Mouse (Mus musculus) CH12.LX (cell line): ENCODE measurements at regions not wholly inside any gene's neighbourhood (a gene's known extent, or its start where the extent isn't known, plus 50 kb on each side); places are given as distances from the start of the nearest gene placed in this dataset.

Experiments used
- DNase-seq: peaks from one replicate; pipeline ENCODE4 v3.0.0-alpha.2; 2013; ENCODE audit errors: extremely low read depth
- H3K27ac ChIP-seq: 2 replicates; pipeline ENCODE4 v1.5.1; 2012; ENCODE audit warnings: low read depth, mild to moderate bottlenecking, control low read depth, moderate library complexity; ENCODE audit not compliant: insufficient read depth
- H3K27me3 ChIP-seq: replicated peaks from 2 replicates; pipeline ENCODE3; 2012; ENCODE audit warnings: inconsistent platforms
- H3K36me3 ChIP-seq, 2 experiments: replicated peaks in 1 of 2; 2 replicates each; pipeline versions ENCODE3 to v1.6.1; 2012; ENCODE audit warnings: inconsistent platforms in 1 of 2, low read length in 1 of 2, mild to moderate bottlenecking in 1 of 2, mixed read lengths in 1 of 2, moderate library complexity in 1 of 2; ENCODE audit not compliant: control insufficient read depth in 1 of 2, insufficient read depth in 1 of 2
- H3K4me1 ChIP-seq, 2 experiments: 2 replicates each; pipeline ENCODE4 v1.6.1; 2012; ENCODE audit warnings: inconsistent platforms in 1 of 2, moderate library complexity in 1 of 2; ENCODE audit not compliant: insufficient read depth in 2 of 2, control insufficient read depth in 1 of 2
- H3K4me2 ChIP-seq: 2 replicates; pipeline ENCODE4 v1.6.1; 2012; ENCODE audit warnings: low read depth, mild to moderate bottlenecking, control low read depth; ENCODE audit not compliant: poor library complexity, insufficient read depth, severe bottlenecking
- H3K4me3 ChIP-seq, 3 experiments: fragments of 150-350 bp in 1 of 3; sonication (generic) in 1 of 3; replicated peaks in 1 of 3; 2 replicates each; pipeline versions ENCODE3 to v1.5.1; 2011 to 2012; ENCODE audit warnings: low read depth in 2 of 3, low read length in 2 of 3, mild to moderate bottlenecking in 2 of 3, moderate library complexity in 2 of 3, control low read depth in 1 of 3, improper control_type of control experiment in 1 of 3, inconsistent platforms in 1 of 3, mixed read lengths in 1 of 3; ENCODE audit not compliant: poor library complexity in 1 of 3
- H3K79me2 ChIP-seq: replicated peaks from 2 replicates; pipeline ENCODE4 v1.6.1; 2012; ENCODE audit warnings: mild to moderate bottlenecking, moderate library complexity; ENCODE audit not compliant: control insufficient read depth, poor library complexity, insufficient read depth, severe bottlenecking; ENCODE audit errors: extremely low read depth
- H3K9ac ChIP-seq: 2 replicates; pipeline ENCODE4 v1.6.1; 2012; ENCODE audit warnings: low read depth, mild to moderate bottlenecking, control low read depth, moderate library complexity; ENCODE audit not compliant: insufficient read depth
- H3K9me3 ChIP-seq: replicated peaks from 2 replicates; pipeline ENCODE3; 2012; ENCODE audit warnings: low read length, inconsistent platforms, mixed read lengths
- BHLHE40 ChIP-seq: IDR thresholded peaks from 2 replicates; pipeline ENCODE4 v1.6.1; 2011; ENCODE audit warnings: mild to moderate bottlenecking, low read depth, low read length, improper control_type of control experiment
- CTCF ChIP-seq, 2 experiments: IDR thresholded peaks in 1 of 2; conservative IDR thresholded peaks in 1 of 2; 2 replicates each; pipeline ENCODE4 v1.5.1; 2011 to 2012; ENCODE audit warnings: low read depth in 2 of 2, low read length in 2 of 2, improper control_type of control experiment in 1 of 2, inconsistent platforms in 1 of 2, mild to moderate bottlenecking in 1 of 2, moderate library complexity in 1 of 2
- HCFC1 ChIP-seq: IDR thresholded peaks from 2 replicates; pipeline ENCODE4 v1.6.1; 2012; ENCODE audit warnings: low read depth, mild to moderate bottlenecking, inconsistent platforms, low read length, improper control_type of control experiment
- JUN ChIP-seq: IDR thresholded peaks from 2 replicates; pipeline ENCODE4 v1.6.1; 2011; ENCODE audit warnings: low read depth, mild to moderate bottlenecking, low read length, improper control_type of control experiment, moderate library complexity; ENCODE audit not compliant: insufficient read depth
- JUND ChIP-seq: conservative IDR thresholded peaks from 2 replicates; pipeline ENCODE4 v1.6.1; 2011; ENCODE audit warnings: low read depth, low read length, improper control_type of control experiment
- MAX ChIP-seq: IDR thresholded peaks from 2 replicates; pipeline ENCODE4 v1.6.1; 2011; ENCODE audit warnings: low read length, improper control_type of control experiment
- MAZ ChIP-seq: IDR thresholded peaks from 2 replicates; pipeline ENCODE4 v1.6.1; 2012; ENCODE audit warnings: low read depth, mild to moderate bottlenecking, inconsistent platforms, low read length, improper control_type of control experiment, moderate library complexity
- MEF2A ChIP-seq: IDR thresholded peaks from 2 replicates; pipeline ENCODE4 v1.6.1; 2014; ENCODE audit warnings: low read depth, mild to moderate bottlenecking, inconsistent platforms, low read length, improper control_type of control experiment, borderline replicate concordance
- MXI1 ChIP-seq: IDR thresholded peaks from 2 replicates; pipeline ENCODE4 v1.6.1; 2011; ENCODE audit warnings: mild to moderate bottlenecking, low read depth, low read length, improper control_type of control experiment
- MYC ChIP-seq: IDR thresholded peaks from 2 replicates; pipeline ENCODE4 v1.6.1; 2011; ENCODE audit warnings: low read depth, mild to moderate bottlenecking, improper control_type of control experiment, low read length
- NELFE ChIP-seq: IDR thresholded peaks from 2 replicates; pipeline ENCODE4 v1.6.1; 2011; ENCODE audit warnings: low read depth, low read length, improper control_type of control experiment
- PAX5 ChIP-seq: IDR thresholded peaks from 2 replicates; pipeline ENCODE4 v1.6.1; 2012; ENCODE audit warnings: low read length, inconsistent platforms, mixed read lengths
- POLR2AphosphoS2 ChIP-seq: IDR thresholded peaks from 2 replicates; pipeline ENCODE4 v1.6.1; 2011; ENCODE audit warnings: low read depth, low read length, improper control_type of control experiment
- RAD21 ChIP-seq: IDR thresholded peaks from 2 replicates; pipeline ENCODE4 v1.6.1; 2011; ENCODE audit warnings: low read depth, mild to moderate bottlenecking, low read length, improper control_type of control experiment, moderate library complexity
- RCOR1 ChIP-seq: conservative IDR thresholded peaks from 2 replicates; pipeline ENCODE4 v1.6.1; 2012; ENCODE audit warnings: low read depth, mild to moderate bottlenecking, inconsistent platforms, low read length, improper control_type of control experiment
- SIN3A ChIP-seq: IDR thresholded peaks from 2 replicates; pipeline ENCODE4 v1.6.1; 2012; ENCODE audit warnings: low read length, improper control_type of control experiment, inconsistent platforms
- SMC3 ChIP-seq: IDR thresholded peaks from 2 replicates; pipeline ENCODE4 v1.6.1; 2011; ENCODE audit warnings: low read depth, low read length, improper control_type of control experiment
- TBP ChIP-seq: conservative IDR thresholded peaks from 2 replicates; pipeline ENCODE4 v1.6.1; 2011; ENCODE audit warnings: low read depth, low read length, improper control_type of control experiment
- USF2 ChIP-seq: conservative IDR thresholded peaks from 2 replicates; pipeline ENCODE4 v1.6.1; 2011; ENCODE audit warnings: low read depth, low read length, improper control_type of control experiment
- ZNF384 ChIP-seq: IDR thresholded peaks from 2 replicates; pipeline ENCODE4 v1.6.1; 2012; ENCODE audit warnings: low read depth, low read length, improper control_type of control experiment, inconsistent platforms
- dilution Hi-C: fragments of 300-500 bp; cut with MboI; formaldehyde crosslinking; loops from 2 replicates; pipeline ENCODE4 v1.14.3; 2020; ENCODE audit warnings: low sequenced_read_pairs; ENCODE audit not compliant: extremely low pct_unique_long_range_greater_than_20kb, extremely low pct_ligation_motif_present
- in situ Hi-C: fragments of 300-500 bp; cut with MboI; formaldehyde crosslinking; loops from 3 replicates; pipeline ENCODE4 v1.14.3; 2019; ENCODE audit warnings: low sequenced_read_pairs, low pct_ligation_motif_present, low pct_unique_long_range_greater_than_20kb, mixed read lengths

- DNase-seq = no peak
- Histone ChIP-seq H3K36me3 (no peaks in the 10 kb centered on the region), H3K4me1 (no peaks in the 10 kb centered on the region), H3K9ac (no peak overlapping the region), H3K4me2 (no peak overlapping the region), H3K27me3 (no peaks in the 10 kb centered on the region), H3K79me2 (no peaks in the 10 kb centered on the region), H3K9me3 (no peaks in the 10 kb centered on the region), H3K4me3 (no peak overlapping the region), H3K27ac (no peak overlapping the region)
- TF ChIP-seq PAX5 (no peak), JUN (no peak), MEF2A (no peak), CTCF (conservative IDR thresholded peaks at IDR 0.05 in 1 of 2, IDR thresholded peaks at IDR 0.05 in 1 of 2; ENCODE audit: low read depth in 2 of 2, low read length in 2 of 2) (no peak), RCOR1 (no peak), NELFE (no peak), POLR2AphosphoS2 (no peak), RAD21 (no peak), ZNF384 (no peak), USF2 (no peak), HCFC1 (no peak), SMC3 (no peak), TBP (no peak), JUND (no peak), MXI1 (no peak), MAZ (no peak), MYC (no peak), MAX (no peak)
- in situ Hi-C loops = no loop called here
- dilution Hi-C loops = no loop called here
Observed at GRCm38 (mm10) chr2:114993419-114993818, 338.7 kb upstream of the Dph6 start.

GRCm38 (mm10) chr2:114993882-114994281 is 339.1 kb upstream of the Dph6 start:
- no peak overlapping the region for H3K4me2 ChIP-seq
- no peak for DNase-seq
- H3K4me1 ChIP-seq = no peaks in the 10 kb centered on the region
- no peaks in the 10 kb centered on the region for H3K79me2 ChIP-seq
- no peak for TF ChIP-seq SMC3
- no peak for TF ChIP-seq BHLHE40
- TF ChIP-seq SIN3A = no peak
- no peak for TF ChIP-seq NELFE
- no peak for TF ChIP-seq RCOR1
- no peak for TF ChIP-seq MAZ
- TF ChIP-seq, all 38 proteins: peak for 0
- Histone ChIP-seq H3K36me3 (no peaks in the 10 kb centered on the region), H3K9me3 (no peaks in the 10 kb centered on the region), H3K27me3 (no peaks in the 10 kb centered on the region), H3K4me3 (no peak overlapping the region), H3K27ac (no peak overlapping the region), H3K9ac (no peak overlapping the region)
- in situ Hi-C loops = no loop called here
- dilution Hi-C loops = no loop called here
